10 mouse cellular contexts compared by ENCODE assay signal in genomic region chr12:85629661-85630481, GRCm38 (mm10). TPM values are rescaled to one million over a fixed set of nuclear protein-coding genes. Genes with fewer than 3 reads are reported as not detected.
A peak's percentile ranks its signal among the peaks of the same experiment; 100 is the strongest.
DNase-seq lines count a peak whose midpoint lies in the region; ATAC-seq and TF ChIP-seq lines count a peak whose summit lies in the region.
"Had no signal": no experiment of that assay in that cellular context is flagged by ENCODE, and none has a peak within 500 bp of the region (broad histone marks: within the 10 kb centered on the region; RNA-seq: fewer than 3 reads in every experiment).

No protein-coding gene starts in this region.

- H3K9ac ChIP-seq in kidney, embryonic 15.5 days: no peak overlapping the region
- H3K9ac ChIP-seq in heart, postnatal 0 days (replicated peaks; ENCODE audit: low read depth, low read length): no peak overlapping the region
- H3K9ac ChIP-seq in forebrain, embryonic 14.5 days (ENCODE audit: low read length): no peak overlapping the region
- H3K9ac ChIP-seq: embryonic facial prominence, embryonic 15.5 days; liver, embryonic 14.5 days had no signal

- 56% methylated on average over 21 of the region's 21 CpGs for WGBS in kidney, embryonic 15.5 days
- WGBS in cerebellum, adult 2 months: 22% methylated on average over 21 of the region's 21 CpGs
- 48% methylated on average over 21 of the region's 21 CpGs for WGBS in heart, postnatal 0 days
- WGBS in forebrain, embryonic 14.5 days: 84% methylated on average over 21 of the region's 21 CpGs

- ATAC-seq in kidney, embryonic 15.5 days (replicated peaks; ENCODE audit: low FRiP score): no peak
- peak; percentile 62 for ATAC-seq in heart, postnatal 0 days (ENCODE audit: insufficient read depth, low read depth)
- ATAC-seq in forebrain, embryonic 14.5 days: no peak

- H3K9me3 ChIP-seq in kidney, embryonic 15.5 days (replicated peaks): no peaks in the 10 kb centered on the region
- no peaks in the 10 kb centered on the region for H3K9me3 ChIP-seq in heart, postnatal 0 days (replicated peaks; ENCODE audit: control insufficient read depth, low read length)
- no peaks in the 10 kb centered on the region for H3K9me3 ChIP-seq in forebrain, embryonic 14.5 days (replicated peaks; ENCODE audit: control insufficient read depth, low read length)
- H3K9me3 ChIP-seq: embryonic facial prominence, embryonic 15.5 days had no signal

- H3K4me1 ChIP-seq in kidney, embryonic 15.5 days: peaks cover 22% of the 10 kb centered on the region
- peaks cover 34% of the 10 kb centered on the region for H3K4me1 ChIP-seq in cerebellum, adult 2 months (ENCODE audit: control insufficient read depth, insufficient read depth, low read length)
- H3K4me1 ChIP-seq in heart, postnatal 0 days (ENCODE audit: control insufficient read depth, insufficient read depth): peaks cover 5% of the 10 kb centered on the region; the same call in 1 of the 2 replicates
- no peaks in the 10 kb centered on the region for H3K4me1 ChIP-seq in forebrain, embryonic 14.5 days (ENCODE audit: control insufficient read depth, insufficient read depth, low read length)

- no peak for TF ChIP-seq EP300 in heart, postnatal 0 days (IDR thresholded peaks at IDR 0.05; ENCODE audit: low read depth)

- no peak overlapping the region for H3K4me2 ChIP-seq in kidney, embryonic 15.5 days
- no peak overlapping the region for H3K4me2 ChIP-seq in heart, postnatal 0 days (ENCODE audit: low read depth, low read length)
- no peak overlapping the region for H3K4me2 ChIP-seq in forebrain, embryonic 14.5 days (ENCODE audit: low read length)
- H3K4me2 ChIP-seq: embryonic facial prominence, embryonic 15.5 days had no signal

- no peak overlapping the region for H3K4me3 ChIP-seq in kidney, embryonic 15.5 days (replicated peaks)
- no peak overlapping the region for H3K4me3 ChIP-seq in cerebellum, adult 2 months (replicated peaks; ENCODE audit: insufficient read depth, low read depth, low read length)
- H3K4me3 ChIP-seq in heart, postnatal 0 days (ENCODE audit: low read depth, low read length): no peak overlapping the region
- no peak overlapping the region for H3K4me3 ChIP-seq in forebrain, embryonic 14.5 days (ENCODE audit: low read depth, low read length)
- H3K4me3 ChIP-seq: embryonic facial prominence, embryonic 15.5 days had no signal

- no peak overlapping the region for H3K27ac ChIP-seq in kidney, embryonic 15.5 days
- no peak overlapping the region for H3K27ac ChIP-seq in cerebellum, adult 2 months (ENCODE audit: insufficient read depth, low read length)
- no peak overlapping the region for H3K27ac ChIP-seq in heart, postnatal 0 days (ENCODE audit: low read depth)
- no peak overlapping the region for H3K27ac ChIP-seq in forebrain, embryonic 14.5 days (ENCODE audit: low read depth, low read length)
- H3K27ac ChIP-seq: embryonic facial prominence, embryonic 15.5 days; liver, embryonic 14.5 days had no signal

- peak; percentile 42 for DNase-seq in kidney, adult 11 months
- DNase-seq in cerebellum, adult 2 months: peak; percentile 48 to 64
- DNase-seq in heart, postnatal 0 days (ENCODE audit: low spot score): peak; percentile 31
- DNase-seq in lung, postnatal 36 days: peak; percentile 68
- no peak for DNase-seq in urinary bladder, postnatal 14 days (ENCODE audit: low spot score)
- no peak for DNase-seq in forebrain, embryonic 14.5 days (ENCODE audit: low spot score)
- no peak for DNase-seq in left cerebral cortex, adult 18-20 months (ENCODE audit: low spot score in 2 of 2)

- peaks cover 10% of the 10 kb centered on the region for H3K36me3 ChIP-seq in kidney, embryonic 15.5 days
- H3K36me3 ChIP-seq in heart, postnatal 0 days (replicated peaks; ENCODE audit: control insufficient read depth, insufficient read depth, low read length): peaks cover 34% of the 10 kb centered on the region
- H3K36me3 ChIP-seq in forebrain, embryonic 14.5 days (ENCODE audit: control insufficient read depth, insufficient read depth, low read length): no peaks in the 10 kb centered on the region

- no peaks in the 10 kb centered on the region for H3K27me3 ChIP-seq in kidney, embryonic 15.5 days
- H3K27me3 ChIP-seq in cerebellum, adult 2 months (ENCODE audit: control insufficient read depth, insufficient read depth, low read length): no peaks in the 10 kb centered on the region
- no peaks in the 10 kb centered on the region for H3K27me3 ChIP-seq in heart, postnatal 0 days (ENCODE audit: control insufficient read depth, insufficient read depth, low read length)
- H3K27me3 ChIP-seq in forebrain, embryonic 14.5 days (replicated peaks; ENCODE audit: control insufficient read depth, insufficient read depth, low read length): no peaks in the 10 kb centered on the region
- H3K27me3 ChIP-seq: embryonic facial prominence, embryonic 15.5 days had no signal

- no peak for TF ChIP-seq CTCF in cerebellum, adult 2 months (IDR thresholded peaks at IDR 0.05; ENCODE audit: borderline replicate concordance, insufficient read depth, low read depth, low read length)
- TF ChIP-seq CTCF in heart, postnatal 0 days (IDR thresholded peaks at IDR 0.05; ENCODE audit: low read depth): no peak

- no peak for TF ChIP-seq POLR2A in cerebellum, adult 2 months (IDR thresholded peaks at IDR 0.05; ENCODE audit: borderline replicate concordance, insufficient read depth, low read length)

RNA-seq across cellular contexts. Expression of gene Jdp2, which starts 31.0 kb away (rescaled TPM):
- 0.41 and 0.61 TPM in 2 replicates for polyA plus RNA-seq in kidney, embryonic 15.5 days (2015; fragmentation: Nextera tagmentation; extraction: Ambion mirVana)
- polyA plus RNA-seq in cerebellum, adult 2 months (2012; rRNA removed): 27.5 and 28.7 TPM in 2 replicates
- total RNA-seq in heart, postnatal 0 days (2014; rRNA removed; ENCODE audit: low replicate concordance): 17.6 and 17.9 TPM in 2 replicates
- 0.44 TPM in 1 of 2 replicates, not detected in the other for polyA plus RNA-seq in heart, postnatal 0 days (2015; fragmentation: Nextera tagmentation; extraction: Ambion mirVana)
- polyA plus RNA-seq in forebrain, embryonic 14.5 days (2014; fragmentation: Nextera tagmentation; extraction: Ambion mirVana): 0.24 TPM in 1 of 2 replicates, not detected in the other
- 10 to 100 TPM; 74.8 to 77.6 TPM for total RNA-seq in left cerebral cortex, adult 18-20 months (2021)

RNA-seq across cellular contexts. Expression of gene Batf, which starts 56.6 kb away (rescaled TPM):
- polyA plus RNA-seq in kidney, embryonic 15.5 days (2015; fragmentation: Nextera tagmentation; extraction: Ambion mirVana): 3.5 and 4.0 TPM in 2 replicates
- 0.30 and 0.38 TPM in 2 replicates for polyA plus RNA-seq in cerebellum, adult 2 months (2012; rRNA removed)
- 1.4 and 3.2 TPM in 2 replicates for total RNA-seq in heart, postnatal 0 days (2014; rRNA removed; ENCODE audit: low replicate concordance)
- polyA plus RNA-seq in heart, postnatal 0 days (2015; fragmentation: Nextera tagmentation; extraction: Ambion mirVana): 2.1 and 2.6 TPM in 2 replicates
- polyA plus RNA-seq in forebrain, embryonic 14.5 days (2014; fragmentation: Nextera tagmentation; extraction: Ambion mirVana): 0.94 and 1.5 TPM in 2 replicates
- under 1 TPM; 0.40 to 0.73 TPM for total RNA-seq in left cerebral cortex, adult 18-20 months (2021)

Comparison
In these comparisons a context has a peak if more than half of its experiments do, and no peak if none do; other contexts are left out.
1. DNase-seq: peak in kidney, adult 11 months (single experiment), cerebellum, adult 2 months (2 of 2), heart, postnatal 0 days (single experiment) and lung, postnatal 36 days (single experiment); none in urinary bladder, postnatal 14 days (single experiment), forebrain, embryonic 14.5 days (single experiment) and left cerebral cortex, adult 18-20 months (0 of 2).
2. RNA of gene Jdp2, which starts 31.0 kb away (polyA plus RNA-seq): 27.5 to 28.7 TPM in cerebellum, adult 2 months; 0.41 to 0.61 TPM in kidney, embryonic 15.5 days, 0.44 TPM in heart, postnatal 0 days and 0.24 TPM in forebrain, embryonic 14.5 days; every median in the first group is over 10 times any median in the second.